Mouse (Mus musculus): ENCODE measurements around the gene Dqx1.

The Dqx1 gene

DNA sequence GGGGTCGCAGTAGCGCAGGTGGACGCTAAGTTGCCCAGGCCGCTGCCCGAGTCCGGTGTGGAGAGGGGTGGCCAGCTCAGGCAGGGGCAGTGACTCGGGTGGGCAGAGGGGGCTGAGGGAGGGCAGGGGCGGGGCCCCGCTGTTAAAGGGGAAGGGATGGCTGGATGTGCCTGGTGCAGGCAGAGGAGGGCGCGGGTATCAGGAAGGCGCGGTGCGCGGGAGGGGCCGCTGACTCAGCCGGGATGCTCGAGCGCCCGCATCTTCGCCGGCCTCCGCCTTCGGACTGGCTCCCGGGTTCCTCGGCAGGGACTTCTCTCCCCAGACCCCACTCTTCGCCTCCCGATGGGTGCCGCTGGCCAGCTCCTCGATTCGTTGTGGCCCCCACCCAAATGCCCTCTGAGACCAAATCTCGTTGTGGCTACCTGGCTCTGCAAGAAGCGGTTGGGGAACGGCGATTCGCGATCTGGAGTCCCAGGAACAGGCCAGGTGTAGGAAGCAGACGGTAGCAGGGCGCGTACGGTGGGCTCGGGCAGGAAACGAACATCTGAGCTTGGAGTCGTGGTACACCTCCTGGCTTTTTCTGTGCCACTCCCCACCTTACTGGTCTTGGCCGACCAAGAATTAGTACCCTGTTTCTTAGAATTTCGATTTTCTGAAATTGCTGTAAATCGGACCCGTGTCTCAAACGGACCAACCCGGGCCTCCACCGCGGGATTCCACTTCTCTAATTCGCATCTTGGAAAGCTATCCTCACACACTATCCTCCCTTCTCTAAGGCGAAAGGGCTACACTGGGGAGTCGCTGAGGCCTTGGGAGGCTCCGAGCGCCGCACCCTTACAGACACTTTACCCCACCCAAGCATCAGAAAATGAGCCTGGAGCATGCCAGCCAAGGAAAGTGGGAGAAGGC is 12.9 kb downstream of the Dqx1 start:
- peak; percentile 52 to 65 for DNase-seq

DNA sequence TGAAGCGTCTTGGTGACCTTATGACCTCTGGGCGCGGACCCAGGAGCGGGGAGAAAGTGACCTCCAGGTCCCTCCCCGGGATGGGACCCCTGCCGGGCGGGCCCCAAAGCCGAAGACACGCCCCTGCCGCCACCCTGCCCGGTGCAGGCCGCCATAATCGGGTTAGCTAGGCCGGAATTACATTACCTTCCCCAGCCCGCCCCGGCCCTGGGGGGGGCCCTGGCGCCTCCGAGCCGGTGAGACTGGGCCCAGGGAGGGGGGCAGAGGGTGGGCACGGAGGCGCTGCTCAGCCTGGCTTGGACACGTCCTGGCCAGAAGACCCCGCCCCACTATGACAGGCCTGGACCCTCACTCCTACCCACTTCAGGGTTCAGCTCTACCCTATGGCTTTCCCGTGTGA is 13.6 kb downstream of the Dqx1 start:
- DNase-seq = peak in 1 of 2 experiments; percentile 60

DNA sequence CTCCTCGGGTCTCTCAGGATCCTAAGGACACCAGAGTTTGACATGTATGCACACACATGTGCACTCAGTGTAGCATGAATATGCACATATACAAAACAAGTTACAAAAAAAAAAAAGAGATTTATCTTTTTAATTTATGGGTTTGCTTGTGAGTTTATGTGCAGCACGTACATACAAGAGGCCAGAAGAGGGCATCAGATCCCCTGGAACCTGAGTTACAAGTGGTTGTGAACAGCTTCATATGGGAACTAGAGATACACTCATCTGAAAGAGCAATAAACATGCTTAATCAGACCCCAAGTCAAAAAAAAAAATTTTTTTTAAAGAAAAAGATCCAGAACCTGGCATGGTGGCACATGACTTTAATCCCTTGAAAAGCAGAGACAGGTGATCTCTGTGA is 17.3 kb downstream of the Dqx1 start:
- no peak for DNase-seq

DNA sequence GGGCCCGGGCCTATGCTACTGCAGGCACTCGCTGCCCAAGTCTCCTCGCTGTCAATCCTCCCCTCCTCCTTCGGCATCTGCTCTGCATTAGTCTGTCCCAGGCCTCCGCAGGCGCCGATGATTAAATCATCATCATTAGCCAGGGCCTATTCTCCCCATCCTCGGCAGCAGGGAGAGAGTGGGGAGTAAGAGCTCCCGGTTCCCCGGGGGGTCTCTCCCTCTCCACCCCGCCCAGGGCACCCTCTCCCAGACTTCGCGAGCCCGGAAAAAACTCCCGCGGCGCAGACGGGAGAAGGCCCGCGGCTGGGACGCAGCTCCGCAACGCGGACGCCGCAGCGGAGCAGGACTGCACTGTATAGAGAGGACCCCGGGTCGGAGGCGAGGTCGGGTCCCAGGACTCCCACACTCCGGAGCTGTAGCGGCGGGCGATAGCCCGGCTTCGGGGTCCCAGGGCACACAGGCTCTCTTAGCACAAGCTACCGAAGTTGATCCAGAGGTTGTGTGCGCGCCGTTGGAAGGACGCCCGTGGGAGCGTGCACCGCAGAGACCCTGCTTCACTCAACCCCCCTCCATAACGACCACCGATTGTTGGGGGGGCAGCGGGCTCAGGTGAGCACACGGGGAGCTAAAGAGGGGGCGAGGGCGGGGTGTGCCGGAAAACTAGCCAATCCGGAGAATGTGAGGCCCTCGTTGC is 20.1 kb downstream of the Dqx1 start, which contains the start of gene Pcgf1:
Pcgf1 (plus strand) TSS at position 240 of the 694 bp plus-strand sequence.
- DNase-seq = peak in 1 of 2 experiments; percentile 67

DNA sequence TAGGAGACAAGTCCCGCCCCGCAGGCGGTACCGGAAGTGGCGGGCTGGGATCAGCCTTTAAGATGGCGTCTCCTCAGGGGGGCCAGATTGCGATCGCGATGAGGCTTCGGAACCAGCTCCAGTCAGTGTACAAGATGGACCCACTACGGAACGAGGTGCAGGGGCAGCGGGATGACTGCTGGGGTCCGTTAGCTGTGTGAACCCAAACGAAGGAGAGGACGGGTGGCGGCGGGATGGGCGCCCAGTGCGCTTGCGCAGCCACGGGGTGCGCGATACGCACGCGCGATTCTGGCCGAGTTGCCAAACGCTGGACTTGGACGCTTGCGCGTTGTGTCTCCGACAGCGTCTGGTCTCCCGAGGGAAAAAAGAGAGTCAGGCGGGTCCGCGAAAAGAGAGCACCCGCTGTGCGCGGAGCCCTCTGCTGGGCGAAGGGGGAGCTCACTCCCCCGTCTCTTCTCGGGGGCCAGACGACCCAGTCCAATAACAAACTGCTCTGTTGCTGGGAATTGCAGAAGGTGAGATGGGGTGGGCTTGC is 20.7 kb downstream of the Dqx1 start:
- peak; percentile 100 for DNase-seq

DNA sequence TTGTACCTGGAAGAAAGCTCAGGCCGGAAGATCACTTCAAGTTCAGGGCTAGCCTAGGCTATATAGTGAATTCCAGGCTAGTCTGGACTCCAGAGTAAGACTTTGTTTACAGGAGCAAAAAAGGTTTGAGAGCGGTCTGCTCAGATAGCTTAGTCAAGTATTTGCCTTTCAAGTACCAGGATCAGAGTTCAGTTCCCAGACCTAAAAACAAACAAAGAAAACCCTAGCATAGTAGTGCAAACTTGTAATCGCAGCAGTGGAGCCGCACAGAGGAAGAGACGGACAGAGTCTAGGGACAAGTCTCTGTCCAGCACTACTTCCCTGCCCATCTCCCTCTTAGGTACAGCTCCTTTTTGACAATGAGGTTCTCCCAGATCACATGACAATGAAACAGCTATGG is 22.6 kb downstream of the Dqx1 start:
- DNase-seq = no peak

DNA sequence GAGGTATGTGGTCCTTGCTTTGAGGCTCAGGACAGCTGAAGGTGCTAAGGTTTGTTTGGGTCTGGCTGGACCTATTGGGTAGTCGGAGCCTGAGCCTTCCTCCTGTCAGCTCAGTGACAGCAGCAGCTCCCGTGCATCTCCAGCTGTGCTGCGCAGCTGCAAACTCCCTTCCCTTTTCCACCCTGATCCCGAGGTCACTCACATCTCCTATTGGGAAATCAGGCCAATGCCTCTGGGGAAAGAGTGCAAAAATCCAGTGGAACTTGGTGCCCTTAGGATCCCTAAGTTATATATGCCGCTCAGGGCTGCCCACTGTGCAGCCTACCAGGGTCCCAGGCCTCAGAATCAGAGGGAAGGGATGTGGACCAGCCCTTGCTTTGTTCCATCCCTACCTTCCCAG is 25.9 kb downstream of the Dqx1 start:
- DNase-seq = no peak

DNA sequence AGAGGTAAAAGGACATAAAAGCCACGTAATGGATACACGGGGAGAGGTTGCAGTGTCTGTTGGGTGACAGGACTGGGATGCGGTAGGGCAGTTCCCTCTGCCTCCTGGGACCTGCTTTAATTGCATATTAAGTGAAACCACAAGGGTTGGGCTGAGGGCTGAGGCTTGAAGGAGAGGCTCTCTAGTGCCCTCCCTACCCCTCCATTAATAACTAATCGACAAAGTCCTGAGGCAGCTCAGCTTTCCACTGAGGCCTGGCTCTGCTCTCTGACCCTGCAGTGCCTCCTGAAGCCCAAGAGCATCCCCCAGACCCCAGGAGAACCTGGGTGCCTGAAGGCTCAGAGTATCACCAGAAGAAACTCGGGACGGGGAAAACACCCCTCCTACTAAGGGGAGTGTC is 26.8 kb downstream of the Dqx1 start:
- DNase-seq = no peak

DNA sequence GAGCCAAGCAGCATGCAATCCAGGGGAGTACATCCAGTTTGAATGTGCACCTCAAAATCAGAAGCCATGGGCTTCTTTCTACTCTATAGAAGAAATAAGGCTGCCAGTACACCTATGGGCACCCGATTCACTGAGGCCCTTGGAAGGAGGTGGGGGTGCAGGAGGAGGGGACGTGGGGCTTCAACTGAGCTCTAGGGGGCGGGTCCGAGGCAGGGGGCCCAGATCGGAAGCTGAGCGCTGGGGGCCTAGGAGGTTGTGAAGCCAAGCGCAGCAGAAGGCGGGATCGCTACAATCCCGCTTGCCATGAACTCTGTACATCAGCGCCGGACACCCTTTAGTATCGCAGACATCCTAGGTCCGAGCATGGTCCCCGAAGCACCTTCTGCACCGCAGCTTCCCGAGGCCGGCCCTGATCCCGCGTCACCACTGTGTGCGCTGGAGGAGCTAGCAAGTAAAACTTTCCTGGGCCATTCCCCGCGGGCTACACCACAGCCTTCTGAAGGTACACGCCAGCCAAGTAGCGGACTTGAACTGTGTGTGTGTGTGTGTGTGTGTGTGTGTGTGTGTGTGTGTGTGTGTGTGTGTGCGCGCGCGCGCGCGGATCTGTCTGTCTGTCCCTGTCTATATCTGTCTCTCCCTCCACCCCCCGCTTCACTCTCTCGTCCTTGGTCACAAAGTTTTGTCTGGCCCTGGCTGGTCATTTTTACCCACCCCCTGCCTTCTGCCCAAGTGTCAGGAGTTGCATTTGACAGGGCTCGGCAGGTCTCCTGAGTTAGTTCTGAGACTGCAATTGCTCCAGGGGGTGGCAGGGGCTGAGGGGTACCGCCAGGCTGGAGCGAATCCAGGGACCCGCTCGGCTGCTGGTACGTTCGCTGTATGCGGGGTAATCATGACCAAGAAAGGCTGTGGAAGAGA is 28.7 kb downstream of the Dqx1 start, which contains the start of gene Lbx2:
Lbx2 (plus strand) TSS at position 247 of the 915 bp plus-strand sequence.
- no peak for DNase-seq

DNA sequence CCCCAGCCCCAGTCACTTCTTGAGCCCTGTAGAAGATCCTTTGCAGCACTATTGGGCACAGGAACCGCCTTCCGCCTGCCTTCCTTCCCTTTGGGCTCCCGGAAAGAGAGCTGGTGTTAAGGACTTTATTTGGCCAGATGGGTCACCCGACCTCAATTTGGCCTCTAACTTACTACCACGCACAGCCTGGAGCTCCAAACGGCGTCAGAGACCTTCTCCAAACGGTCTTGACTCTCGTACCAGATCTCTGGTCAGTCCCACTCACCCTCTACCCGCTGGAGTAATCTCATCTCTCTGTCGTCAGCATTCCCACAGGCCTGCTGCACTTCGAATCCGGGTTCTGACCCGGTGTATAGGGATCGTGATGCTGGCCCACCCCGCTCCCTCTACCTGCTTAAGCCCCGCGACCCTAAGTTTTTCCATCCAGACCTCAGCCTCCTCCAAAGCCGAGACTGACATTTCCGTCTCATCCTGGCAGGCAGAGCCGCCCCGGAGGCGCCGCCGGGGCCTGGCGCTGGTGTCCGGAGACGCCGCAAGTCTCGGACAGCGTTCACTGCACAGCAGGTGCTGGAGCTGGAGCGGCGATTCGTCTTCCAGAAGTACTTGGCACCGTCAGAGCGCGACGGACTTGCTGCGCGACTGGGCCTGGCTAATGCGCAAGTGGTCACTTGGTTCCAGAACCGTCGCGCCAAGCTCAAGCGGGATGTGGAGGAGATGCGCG is 29.7 kb downstream of the Dqx1 start:
- peak; percentile 43 to 56 for DNase-seq

DNA sequence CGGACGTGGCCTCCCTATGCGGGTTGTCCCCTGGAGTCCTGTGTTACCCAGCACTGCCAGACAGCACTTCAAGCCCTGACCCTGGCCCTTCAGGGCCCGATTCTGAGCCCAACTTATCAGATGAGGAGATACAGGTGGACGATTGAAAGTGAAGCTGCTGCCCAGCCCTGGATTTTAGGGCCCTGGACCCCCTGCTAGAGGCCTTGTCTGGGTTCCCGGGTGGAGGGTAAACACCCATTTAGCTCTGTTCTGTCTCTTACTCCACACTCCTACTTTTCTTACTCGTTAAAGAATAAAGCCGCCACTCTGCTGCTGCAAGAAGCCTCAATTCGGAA is 30.2 kb downstream of the Dqx1 start:
- DNase-seq = no peak

DNA sequence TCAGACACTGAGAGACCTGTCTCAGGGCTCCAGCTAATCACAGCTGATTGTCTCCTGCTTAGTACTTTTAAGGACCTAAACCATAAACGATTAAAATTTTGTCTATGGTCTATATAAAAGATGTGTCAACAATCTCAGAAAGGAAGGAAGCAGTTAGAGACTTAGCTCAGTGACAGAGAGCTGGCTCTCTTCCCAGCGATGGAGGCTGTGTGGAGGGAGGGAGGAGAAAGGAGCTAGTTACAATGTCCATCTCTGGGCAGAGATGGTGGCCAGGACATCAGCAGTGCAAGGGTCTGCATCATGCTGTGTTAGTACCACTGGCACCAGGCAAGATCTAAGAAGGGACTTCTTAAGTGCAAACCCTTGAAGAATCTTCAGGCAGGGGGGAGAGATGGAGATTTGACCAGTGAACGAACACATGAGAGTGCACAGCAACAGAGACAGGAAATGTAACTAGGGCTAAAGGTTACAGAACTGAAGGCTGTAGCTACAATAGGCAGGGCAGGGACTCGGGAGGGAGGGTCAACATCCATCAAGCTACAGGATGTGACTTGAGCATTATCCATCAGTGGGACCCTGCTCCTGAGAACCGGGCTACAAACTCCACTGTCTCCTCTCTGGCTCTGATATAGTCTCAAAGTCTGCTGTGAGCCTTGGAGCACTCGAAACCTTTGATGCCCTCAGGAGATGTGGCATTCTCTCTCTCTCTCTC is 34.9 kb downstream of the Dqx1 start:
- DNase-seq = no peak

DNA sequence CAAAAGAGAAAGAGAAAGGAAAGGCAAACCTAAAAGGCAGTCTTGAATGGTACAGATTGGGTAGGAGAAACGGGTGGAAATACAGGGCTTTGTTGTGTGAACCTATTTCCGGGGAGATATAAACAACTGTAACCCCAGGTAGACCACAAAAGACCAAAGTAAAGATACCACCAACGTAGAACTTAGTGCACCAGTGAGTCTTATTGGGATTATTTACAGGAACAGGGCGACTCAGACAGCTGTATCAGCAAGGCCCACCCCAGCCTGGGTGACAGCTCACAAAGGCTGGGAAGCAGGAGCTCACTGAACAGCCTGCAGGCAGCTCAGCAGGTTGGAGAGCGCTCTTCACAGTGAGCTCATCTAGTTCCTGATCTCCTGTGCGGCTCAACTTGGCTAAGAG is 38.3 kb downstream of the Dqx1 start:
- no peak for DNase-seq

DNA sequence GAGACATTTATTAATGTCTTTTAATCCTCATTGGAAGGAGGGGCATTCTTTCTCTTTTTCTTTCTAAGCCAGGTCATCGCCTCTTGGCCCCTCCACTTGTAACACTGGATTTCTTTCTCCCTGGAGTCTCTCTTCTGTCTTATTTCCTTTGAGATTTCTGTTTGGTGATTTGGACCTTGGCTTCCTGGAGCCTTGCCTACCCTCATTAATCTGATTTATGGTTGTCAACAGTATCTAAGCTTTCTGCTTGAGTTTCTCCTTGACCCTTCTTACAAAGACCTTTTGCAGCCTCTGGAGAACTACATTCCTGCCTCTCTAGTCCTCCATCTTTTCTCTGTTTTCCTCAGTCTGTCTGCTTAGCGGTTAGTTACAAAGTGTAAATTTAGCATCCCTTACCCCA is 40.8 kb downstream of the Dqx1 start:
- DNase-seq = no peak

DNA sequence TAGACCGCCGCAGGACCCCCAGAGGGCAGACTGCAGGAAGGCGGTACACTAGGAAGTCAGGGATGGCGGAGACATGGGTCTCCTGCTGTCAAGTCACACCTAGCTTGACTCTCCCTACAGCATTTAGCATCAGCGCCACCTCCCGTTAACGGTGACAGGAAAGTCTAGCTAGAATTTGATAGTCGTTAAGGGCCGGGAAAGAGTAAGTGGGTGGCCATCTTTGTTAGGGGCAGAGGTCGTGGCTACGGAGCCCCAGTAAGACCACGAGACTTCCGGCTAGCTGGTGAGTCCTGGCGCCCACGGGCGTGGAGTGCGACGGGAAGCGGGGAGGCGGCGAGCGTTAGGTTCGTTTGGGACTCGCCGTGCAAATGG is 43.7 kb downstream of the Dqx1 start, which contains the start of the genes Ccdc142 and Gm42688:
Ccdc142 (plus strand) TSS at position 286 of the 372 bp plus-strand sequence.
Gm42688 (plus strand) TSS at position 302 of the 372 bp plus-strand sequence.
- DNase-seq = peak; percentile 92

DNA sequence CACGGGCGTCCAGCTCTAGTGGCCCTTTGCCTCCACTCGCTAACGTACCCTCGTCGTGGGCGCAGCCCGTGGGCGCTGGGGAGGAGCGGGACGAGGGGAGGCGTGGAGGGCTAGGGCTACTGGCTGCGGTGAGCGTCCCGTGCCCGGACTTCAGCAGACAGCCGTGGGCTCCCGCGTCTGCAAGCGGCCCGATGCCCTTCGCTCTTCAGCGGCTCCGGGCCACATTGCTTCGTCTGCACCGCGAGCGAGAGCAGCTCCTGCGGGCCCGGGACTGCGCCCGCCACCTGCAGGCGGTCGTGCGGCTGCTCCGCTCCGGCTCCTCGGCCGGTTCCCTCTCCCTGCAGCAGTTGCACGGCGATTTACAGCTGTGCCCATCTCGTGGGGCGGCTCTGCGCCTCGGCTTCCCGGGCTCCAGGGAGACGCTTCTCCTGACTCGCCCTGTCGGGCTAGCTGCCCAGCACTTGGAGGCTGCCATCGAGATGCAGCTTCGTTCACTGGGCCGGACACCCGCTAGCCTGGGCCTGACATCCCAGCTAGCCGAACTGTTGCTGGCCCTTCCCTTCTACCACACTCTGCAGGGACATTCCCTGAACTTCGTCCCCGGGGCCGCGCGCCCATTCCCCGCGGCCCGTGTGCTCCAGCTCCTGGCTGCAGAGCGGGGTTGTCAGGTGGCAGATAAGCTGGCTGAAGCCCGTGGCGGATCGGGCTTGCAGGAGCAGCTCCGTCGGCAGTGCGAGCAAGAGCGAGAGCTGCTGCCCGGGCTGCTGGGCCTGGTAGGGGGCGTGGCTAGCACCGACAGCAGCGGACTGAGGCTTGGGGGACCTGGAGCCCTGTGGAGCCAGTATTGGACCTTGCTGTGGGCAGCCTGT is 44.3 kb downstream of the Dqx1 start:
- peak; percentile 66 to 68 for DNase-seq

DNA sequence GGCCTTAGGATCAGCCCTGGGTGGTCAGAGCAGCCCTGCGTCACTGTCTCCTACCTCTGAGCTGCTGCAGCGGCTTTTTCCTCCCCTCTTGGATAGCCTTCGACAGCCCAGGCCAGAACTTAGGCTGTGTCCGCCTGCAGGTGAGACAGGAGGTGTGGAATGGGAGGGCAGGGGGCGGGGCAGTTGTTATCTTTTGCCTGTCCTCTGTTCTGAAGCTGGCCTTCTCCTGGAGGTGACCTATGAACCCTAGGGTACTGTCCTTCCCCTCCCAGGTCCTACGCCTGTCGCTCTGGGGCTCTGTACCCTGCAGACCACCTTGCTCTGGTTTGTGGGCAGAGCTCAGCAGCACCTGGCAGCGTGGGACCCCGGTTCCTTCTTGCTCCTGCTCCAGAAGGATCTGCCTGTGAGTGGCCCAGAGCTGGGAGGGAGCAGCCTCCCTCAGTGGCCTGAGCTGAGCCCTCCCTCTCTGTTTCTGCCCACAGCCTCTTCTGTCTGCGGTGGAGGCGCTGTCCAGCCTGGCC is 45.5 kb downstream of the Dqx1 start:
- no peak for DNase-seq

DNA sequence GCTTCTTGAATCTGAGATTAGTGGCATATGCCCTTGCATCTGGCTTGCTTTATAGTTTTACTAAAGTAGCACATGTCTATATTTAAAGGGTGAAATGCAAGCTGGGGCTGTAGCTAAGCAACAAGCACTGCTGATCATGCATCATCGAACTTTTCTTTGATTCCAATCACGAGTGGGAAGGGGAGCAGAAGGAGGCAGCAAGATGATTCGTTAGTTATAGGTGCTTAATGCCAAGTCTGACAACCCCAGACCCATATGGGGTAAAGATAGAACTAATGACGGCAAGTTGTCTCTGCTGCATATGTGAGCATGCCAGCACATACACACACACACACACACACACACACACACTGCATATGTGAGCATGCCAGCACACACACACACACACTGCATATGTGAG is 46.5 kb downstream of the Dqx1 start:
- no peak for DNase-seq

DNA sequence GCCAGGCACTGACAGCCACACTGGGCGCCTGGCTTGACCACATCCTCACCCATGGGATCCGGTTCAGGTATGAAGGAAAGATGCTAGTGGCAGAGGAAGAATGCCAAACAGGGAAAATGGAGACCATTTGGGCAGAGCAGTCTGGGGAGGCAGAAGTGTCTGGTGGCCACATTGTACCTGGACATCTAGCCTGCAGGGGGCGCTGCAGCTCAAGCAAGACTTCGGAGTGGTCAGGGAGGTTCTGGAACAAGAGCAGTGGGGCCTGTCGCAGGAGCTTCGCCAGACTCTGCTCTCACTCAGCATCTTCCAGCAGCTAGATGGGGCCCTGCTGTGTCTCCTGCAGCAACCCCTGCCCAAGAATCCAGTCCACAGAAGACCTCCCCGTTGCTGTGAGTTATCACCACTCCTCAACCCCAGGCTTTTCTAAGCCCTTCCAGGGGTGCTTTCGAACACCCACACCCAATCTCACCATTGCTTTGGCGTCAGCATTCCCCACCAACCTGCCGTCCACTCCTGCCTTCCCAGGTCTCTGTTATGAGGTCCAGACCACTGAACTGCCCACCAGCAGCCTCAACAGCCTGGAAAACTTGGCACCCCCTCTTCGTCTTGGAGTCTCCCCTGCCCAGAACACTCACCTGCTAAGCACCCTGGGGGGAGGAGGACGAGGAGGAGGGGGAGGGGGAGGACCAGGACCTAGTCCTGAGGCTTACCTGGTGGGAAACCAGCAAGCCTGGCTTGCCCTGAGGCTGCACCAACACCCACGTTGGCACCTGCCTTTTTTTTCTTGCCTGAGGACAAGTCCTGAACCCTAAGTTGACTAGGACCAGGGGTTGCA is 50.1 kb downstream of the Dqx1 start:
- DNase-seq = peak; percentile 75 to 93
